Mouse (Mus musculus) kidney, adult 8-10 months (tissue): ENCODE measurements at regions not wholly inside any gene's neighbourhood (a gene's known extent, or its start where the extent isn't known, plus 50 kb on each side); places are given as distances from the start of the nearest gene placed in this dataset.

ENCODE experiments used
- DNase-seq, 2 experiments: peaks; one replicate each; pipeline ENCODE4 v3.0.0; 2022

DNA sequence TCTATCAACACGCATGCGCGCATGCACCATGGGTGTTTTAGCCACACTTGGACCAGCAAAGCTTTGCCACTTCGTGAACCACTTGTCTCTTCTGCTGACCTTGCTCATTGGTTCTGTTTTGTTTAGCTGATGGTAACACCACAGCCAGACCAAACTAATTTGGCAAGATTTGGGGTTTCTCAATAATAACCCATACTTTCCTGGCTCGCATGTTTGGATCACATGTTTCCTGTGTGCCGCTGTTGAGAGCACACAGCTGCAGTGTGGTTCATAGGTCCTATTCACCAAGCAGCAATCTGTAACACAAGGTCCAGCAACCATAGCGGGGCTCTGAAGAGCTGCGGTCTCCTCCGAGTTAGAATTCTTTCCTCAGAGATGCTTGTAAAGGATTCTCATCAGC is 126.4 kb upstream of the Gas1 start:
- no peak for DNase-seq

DNA sequence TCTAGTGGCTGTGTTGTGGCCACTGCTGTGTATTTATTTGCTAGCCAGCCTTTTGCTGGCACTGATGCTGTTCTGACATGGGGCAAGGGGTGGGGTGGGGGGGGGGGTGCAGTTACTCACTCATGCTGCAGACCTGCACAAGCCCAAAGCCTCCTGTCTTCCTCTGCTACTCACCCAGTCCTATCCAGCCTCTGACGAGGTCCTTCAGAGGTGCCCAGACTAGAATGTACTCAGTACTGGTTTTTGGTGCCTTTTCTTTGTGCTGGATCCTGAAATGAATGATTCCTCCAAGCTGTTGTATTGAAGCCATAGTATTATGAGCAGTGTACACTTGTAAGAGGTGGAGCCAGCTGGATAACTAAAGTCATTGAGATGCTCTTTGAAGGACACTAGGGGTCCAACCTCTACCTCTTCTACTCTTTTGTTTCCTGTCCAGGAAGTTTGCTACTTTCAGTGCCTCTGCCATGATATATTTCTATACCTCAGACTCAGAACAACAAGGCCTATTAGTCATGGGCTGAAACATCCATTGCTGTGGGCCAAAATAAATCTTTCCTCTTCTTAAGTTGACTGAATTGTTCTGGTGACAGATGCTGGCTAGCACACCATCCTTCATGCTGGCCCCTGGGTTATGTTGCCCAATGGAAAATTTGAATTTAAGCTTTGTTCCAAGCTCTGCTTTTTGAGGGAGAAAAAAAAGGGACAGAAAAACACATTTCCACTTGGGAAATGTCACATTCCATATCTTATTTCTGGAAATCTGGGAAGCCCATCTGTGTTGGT is 128.1 kb upstream of the Gas1 start:
- no peak for DNase-seq

DNA sequence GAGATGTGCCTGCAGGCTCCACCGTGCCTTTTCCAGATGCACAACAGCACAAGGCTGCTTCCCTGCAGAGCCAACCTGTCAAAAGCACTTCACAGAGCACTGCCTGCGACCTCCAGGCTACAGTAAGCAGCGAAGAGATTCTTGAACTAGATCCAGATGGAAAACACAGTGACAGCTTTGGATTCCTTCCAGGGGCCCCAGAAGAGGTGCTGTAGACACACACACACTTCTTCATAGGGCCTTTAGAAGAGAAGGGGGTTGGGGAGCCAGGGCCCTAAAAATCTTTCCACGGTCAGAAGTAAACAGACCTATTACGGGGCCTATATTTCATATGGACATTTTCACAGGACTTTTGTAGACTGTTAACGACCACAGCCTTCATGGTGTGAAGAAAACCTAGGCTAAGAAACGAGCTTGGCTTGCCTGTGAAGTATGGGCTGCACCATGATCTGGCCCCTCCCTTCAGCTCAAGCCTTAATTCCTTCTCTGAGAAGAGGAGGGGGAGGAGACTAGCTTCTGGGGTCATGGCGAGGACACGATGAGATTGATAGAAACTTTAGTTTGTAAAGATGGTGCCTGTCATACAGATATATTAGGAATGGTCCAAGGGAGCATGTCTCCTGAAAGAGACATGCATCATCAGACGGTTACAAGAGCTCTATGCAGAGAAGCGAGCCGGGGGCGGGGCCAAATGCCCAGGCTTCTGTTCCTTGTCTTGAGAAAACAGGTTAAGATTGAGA is 131.1 kb upstream of the Gas1 start:
- DNase-seq = peak in 1 of 2 experiments; percentile 24

DNA sequence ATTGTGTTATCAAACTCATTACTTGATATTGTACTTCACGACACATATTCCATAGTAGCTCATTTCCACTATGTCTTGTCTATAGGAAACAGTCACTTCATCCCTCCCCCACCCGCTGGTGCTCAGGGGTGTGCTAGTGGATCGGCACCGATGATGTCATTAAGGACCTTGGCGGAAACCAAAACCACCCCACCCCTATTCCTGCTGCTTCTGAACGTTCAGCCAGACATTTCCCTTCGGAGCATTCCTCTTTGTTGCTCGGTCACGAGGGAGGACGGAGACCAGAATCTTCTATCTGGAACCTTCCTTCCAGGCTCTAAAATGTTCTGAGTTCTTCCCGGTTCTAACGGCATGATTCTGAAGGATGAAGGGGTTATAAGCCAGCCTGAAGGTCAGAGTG is 132.3 kb upstream of the Gas1 start:
- DNase-seq = no peak

DNA sequence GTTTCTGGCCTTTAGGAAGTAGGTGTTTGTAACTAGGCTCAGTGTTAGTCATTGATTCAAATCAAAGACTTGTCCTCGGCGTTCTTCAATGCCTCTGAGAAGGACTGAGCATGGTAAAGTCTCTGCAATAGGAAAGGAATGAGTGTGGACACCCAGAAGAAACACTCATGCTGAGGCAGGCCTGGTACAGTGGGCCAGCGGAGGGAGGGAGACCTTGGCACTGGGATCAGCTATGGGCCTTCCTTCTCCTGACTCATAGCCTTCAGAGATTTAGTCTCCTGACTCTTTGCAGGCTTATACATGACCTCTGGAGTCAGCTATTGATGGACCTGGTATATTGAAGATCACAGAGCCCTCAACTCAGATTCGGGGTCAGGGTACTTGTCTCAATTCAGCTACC is 132.8 kb upstream of the Gas1 start:
- no peak for DNase-seq

DNA sequence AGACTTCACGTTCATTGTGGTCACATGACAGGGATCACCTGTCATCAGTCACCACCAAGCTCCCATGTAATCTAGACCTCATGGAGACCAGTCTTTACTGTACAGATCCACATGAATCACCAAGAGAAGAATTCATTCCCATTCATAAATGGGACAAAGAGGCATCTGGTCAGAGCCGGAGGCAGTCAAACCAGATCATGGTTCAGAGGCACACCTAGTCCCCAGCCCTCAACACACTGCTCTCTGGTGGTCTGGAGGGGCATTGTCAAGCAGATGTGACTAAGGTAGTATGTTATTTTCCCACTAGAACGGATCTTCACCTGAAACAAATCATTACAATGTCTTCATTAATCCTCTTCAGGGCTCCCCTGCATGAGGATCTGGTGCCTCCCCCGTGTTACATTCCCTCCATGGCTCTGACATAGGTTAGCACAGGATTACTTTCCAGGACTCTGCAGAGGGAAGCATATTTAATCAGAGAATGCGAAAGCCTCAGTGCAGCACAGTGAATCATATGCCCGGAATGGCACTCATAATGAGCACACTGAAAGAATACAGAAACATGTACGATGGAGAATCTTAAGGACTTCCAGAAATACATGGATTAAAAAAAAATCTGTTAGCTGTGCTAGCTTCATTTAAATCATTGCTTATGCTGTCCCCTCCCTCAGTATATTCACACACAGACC is 135.4 kb upstream of the Gas1 start:
- DNase-seq = no peak

DNA sequence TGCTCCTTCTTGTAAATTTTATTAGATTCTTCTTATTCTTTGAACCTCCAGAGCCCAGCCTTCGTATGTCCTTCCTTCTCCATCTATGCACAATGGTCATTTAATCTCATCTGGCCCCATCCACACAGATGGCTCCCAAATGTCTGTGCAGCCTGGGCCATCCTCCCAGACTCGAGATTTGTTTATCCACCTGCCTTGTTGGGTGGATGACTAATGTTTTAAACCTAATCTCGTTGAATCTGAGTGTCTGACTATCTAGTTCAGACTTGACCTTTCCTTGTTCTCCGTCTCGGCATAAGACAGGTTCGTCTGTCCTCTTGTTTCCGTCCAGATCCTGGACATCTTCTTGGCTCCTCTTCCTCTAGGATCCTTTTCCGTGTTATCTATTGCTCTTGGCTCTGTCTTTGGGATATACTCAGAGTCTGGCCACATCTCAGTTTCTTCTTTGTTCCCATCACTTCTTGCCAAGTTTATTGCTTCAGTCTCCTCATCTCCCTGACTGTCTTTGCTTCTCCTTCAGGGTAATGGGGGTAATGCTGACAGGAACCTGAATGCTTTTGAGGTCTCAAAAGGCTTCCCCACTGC is 141.4 kb upstream of the Gas1 start:
- DNase-seq = no peak

DNA sequence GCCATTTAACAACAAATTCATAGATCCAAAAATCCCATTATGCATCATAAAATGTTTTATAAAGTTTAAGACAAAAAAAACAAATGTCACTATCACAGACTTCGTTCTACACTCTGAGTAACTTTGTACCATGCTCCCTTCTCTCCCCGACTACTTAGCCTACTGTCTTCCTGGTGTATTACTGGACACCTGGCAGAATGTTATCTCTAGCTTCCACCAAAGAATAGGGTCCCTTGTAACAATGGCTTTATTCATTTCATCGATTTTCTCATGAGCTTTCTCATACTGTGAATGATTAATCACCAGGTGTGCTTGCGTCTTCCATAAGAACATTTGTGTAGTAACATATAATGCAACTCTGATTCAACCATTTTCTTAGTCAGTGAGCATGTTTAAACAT is 142.1 kb upstream of the Gas1 start:
- no peak for DNase-seq

DNA sequence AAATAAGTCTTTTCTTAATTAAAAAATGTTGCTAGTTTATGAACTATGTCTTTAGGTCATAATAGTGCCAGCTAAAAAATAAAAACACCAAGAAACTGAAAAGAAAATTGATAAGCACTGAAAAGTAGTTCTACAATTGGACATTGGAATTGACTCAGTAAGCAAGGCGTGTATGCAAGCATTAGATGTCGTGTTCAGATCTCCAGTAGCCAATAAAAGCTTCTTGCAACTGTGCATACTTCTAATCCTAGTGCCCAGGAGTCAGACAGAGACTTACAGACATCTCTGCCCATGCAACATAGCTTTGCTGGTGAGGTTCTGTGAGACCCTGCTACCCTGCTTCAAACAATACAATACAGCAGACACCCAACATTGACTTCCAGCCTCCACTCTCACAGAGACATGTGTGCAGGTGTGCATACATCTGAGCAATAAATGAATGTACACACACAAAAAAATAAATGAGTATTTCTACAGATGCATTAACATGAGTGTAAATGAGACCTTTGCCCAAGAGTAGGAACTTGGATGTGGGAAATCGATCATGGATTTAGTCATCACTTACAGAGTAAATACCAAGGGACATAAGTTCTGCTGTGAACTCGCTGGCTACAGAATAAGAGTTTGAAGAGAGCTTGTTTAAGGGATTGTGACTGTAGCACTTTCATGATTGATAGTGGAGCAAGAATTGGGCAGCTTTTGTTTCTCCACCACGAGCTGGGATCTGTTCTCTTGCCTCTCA is 142.9 kb upstream of the Gas1 start:
- DNase-seq = no peak

DNA sequence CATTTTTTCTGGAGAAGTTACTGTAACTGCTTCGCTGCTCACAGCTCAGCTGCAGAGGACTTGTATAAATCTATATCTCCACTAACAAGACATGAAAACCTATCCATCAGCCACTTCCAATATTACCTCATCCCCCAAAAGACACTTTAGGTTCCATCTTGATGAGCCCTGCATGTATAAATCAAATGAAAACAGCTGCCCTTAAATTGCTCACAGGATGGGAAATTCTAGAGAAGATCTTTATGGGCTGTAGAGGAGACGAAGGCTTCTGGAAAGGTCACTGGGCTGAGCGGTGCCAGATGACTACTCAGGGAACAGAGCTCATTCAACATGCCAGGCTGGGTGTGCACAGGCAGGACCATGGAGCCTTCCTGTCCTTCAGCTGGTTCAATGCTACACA is 145.4 kb upstream of the Gas1 start:
- DNase-seq = no peak

DNA sequence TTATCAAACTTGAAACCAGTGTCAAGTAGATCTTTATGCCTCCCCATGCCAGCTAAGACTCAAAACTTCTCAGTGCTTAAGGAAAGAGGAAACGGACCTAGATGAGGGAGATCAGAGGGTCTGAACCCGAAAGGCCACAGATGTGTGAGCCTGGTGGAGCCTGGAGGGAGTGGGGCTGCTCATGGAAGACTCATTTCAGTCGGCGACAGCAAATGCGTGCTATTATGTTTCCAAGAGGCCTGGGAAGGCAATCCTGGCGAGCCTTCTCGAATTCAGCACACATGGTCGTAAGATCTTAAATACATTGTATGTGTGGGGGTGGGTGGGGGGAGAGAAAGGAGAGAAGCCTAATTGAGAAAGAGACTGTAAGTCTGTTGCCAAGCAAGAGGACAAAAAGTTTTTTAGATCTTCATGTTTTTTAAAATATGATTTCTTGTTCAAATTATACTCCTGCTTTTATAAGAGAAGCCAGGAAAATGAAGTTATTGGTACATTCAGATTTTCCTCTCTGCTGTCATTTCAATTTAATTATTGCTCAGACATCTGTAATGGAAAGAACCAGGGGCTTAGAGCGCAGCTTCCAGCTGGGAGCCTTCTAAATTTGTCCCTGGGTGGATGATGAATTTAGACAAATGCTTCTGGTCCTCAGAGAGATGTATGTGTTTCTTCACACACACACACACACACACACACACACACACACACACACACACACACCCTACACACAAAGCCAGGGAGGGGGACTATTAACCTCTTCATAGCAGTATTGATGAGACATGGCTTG is 153.5 kb upstream of the Gas1 start:
- no peak for DNase-seq

DNA sequence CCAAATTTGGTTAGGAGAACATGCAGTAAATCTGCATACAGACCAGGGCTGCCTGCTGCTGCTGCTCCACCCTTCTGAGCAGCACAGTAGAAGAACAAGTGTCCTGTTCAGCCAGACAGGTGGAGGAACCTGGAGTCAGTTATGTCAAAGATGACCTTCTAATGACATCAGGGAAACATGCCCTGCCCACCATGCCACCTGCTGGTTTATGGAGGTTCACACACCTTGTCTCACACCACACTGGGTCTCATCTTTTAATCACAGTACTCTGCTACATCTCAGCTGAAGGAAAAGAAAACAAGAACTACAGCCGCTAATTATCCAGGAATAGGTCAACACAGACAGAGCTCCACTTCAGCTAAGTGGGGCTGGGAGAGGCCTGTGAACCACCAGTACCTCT is 159.0 kb upstream of the Gas1 start:
- peak in 1 of 2 experiments; percentile 26 for DNase-seq

DNA sequence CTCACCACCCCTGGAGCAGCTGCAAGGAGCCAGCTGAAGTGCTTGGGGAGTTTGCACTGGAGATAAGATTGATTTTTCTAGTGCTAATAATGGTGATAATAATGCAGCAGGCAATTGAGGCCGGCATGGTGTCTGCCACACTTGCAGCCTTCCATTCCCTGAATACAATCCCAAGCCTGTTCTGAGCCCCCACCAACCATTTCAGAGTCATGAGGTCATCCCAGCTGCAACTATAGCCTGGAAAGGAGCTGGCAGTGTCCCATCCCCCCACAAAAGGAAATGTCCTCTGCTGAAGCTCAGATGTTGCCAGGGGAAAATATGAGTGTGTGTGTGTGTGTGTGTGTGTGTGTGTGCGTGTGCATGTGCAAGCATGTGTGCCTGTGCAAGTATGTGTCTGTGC is 160.2 kb upstream of the Gas1 start:
- DNase-seq = no peak

DNA sequence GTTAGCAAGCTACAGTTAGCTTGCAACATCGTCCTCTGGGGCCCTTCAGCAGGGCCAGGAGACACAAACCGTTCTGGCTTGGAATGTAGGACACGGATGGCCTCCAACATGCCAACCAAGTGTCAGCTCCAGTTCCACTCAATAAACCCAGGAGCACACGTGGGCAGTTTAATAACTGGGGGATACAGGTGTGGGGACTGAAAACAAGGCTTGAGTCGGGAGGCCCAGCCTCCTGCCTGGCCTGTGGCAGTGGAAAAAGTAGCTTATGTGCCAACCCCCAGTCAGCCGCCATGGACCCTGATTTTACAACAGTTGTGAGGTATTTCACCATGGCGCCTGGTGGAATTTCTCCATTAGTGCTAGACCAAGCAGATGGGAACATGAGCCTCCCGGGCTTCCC is 160.9 kb upstream of the Gas1 start:
- DNase-seq = no peak

DNA sequence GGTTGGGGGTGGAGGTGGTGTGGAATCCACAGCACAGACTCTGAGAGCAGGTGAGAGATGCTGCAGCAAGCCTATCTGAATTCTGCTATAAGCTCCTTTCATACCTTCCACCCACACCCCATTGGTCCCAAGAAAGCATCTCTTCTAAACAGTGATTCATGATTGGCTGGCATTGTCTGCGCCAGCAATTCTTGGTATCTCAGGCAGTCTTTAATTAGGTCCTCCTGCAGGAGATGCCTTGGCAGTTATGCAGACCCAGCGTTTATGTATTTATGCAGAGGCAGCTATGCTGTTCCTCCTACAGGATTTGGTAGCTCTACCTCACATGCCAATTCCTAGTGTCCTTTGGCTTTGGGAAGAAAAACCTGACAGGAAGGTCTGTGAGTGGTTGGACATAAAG is 162.9 kb upstream of the Gas1 start:
- no peak for DNase-seq

DNA sequence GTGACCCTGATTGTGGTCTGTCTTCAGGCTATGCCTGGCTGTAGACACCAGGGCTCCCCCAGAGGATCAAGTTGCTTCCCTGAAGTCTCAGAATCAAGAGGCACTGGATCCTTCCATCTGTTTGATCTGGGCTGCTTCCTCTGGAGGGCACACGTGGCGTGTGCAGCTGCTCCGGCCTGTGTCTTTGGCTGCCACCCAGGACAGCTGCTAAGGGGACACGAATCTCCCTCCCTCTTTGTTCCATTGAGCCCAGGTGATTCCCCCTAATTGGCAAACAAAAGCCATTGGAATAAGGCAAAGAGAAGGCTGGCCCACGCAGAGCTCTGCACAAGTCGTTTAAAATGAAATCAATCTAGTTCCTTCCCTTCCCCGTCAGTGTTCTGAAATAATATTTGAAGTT is 170.7 kb upstream of the Gas1 start:
- DNase-seq = no peak

DNA sequence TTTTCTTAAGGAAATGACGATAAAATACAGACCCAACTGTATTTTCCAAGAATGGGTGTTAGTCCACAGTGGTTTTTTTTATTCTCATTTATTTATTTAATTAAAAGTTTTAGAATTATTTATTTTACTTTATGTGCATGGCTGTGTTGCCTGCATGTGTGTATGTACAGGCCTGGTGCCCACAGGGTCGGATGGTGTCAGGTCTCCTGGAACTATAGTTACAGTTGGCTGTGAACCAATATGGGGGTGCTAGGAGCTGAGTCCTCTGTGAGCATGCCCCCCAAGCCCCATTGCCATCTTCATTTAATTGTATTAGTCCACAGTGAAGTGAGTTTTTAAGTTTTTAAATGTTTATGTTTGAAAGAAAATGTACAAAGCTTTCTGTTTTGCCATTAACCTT is 171.3 kb upstream of the Gas1 start:
- no peak for DNase-seq

DNA sequence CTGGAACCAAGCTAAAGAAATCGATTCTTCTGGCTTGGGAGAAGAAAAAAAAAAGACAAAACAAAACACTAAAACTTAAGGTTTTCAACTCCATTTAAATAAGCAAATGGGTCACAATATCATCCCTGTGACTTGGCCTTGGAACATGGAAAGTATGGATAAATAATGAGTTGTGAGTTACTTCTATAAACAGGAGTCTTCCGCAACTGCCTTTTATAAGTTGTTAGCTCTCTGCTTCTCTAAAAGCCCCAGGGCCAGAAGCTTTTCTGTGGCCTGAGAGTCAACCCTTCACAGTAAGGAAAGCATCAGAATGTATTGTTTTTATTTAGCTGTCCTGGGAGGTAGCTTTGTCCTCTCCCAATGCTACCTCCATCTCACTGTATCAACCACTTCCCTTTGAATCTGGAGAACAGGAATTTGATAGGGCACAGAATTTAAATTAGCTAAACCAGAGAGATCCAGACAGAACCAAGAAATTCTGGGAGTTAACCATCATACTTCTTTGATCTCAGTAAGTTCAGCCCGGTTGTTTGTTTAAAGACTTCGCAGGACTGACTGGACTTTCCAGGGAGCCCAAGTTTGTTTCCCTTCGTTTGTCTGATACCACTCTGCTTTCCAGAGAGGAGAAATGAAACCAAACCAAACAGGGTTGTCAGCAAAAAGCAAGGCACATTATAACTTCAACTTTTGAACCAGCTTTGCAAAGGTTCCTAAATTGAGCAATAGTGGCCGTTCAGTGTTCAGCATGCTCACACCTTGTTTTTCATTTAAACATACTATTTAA is 178.7 kb upstream of the Gas1 start:
- no peak for DNase-seq

DNA sequence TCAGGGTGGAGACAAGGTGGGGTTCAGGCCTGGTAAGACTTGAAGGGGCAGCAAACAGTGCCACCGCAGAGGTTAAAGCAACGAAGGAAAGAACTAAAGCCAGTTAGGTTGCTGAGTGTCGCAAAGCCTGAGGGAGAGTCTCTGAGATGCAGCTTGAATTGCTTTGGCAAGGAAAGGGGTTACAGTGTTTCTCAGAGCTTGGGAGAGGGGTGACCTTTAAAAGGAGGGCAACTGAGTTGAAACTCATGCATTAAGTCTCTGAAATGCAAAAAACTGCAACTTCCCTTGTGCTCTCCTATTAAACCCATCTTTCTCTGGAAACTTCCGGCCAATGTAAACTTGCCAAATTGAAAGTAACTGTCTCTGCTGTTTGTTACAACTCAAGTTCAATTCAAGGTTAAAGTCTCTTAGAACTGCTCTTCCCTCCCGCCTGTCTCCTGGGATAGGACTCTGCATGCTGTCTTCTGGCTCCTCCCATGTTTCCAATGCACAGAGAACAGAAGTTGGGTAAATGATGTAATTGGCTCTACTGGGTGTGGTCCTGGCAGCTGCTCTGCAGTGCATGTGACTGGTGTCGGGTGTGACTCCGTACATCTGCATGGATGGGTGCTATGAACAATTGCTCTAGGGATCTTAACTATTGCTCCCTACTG is 181.4 kb upstream of the Gas1 start:
- no peak for DNase-seq

DNA sequence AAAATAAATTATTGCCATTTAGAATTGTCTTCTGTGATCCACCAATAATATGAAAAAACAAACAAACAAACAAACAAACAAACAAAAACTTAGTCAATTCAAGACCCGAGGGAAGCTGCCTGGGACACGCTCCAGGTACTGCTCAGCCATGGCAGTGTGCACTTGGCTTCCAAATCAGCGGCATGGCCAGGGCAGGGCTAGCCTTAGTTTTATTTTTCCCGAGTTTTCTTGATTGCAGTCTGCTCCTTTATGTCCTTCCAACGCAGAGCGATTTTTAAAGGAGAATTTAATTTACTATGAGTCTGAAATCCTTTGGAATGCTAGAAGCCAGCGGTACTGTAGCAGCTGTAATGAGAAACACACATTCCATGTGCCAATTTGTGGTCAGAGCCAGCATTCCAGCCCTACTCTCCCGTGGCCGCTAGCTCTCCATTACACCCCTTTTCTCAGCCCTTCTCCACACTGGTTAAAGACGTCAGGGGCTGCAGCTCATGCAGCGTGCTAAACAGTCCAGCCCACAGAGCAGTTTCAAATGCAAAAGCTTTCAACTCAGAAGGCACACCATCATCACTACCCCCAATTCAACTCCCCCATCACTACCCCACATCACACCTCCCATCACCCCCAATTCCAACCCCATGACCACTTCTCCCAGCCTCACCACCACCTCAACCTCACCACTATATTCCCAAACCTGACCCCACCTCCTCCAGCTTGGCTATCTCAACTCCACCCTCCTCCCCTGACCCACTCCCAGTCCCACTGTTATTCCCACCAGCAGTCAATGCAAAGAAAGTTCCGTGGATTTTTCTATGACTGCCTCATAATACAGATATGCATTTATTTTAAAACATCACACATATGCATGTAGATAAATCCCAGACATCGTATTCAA is 187.9 kb upstream of the Gas1 start:
- peak in 1 of 2 experiments; percentile 13 for DNase-seq
